Mouse (Mus musculus) kidney, adult 10 weeks (tissue): ENCODE measurements around the gene Serpina1a. TPM values are rescaled to one million over a fixed set of nuclear protein-coding genes. Genes with fewer than 3 reads are reported as not detected.

Source experiments
- polyA plus RNA-seq: library from polyadenylated mRNA; stranded (reverse); fragments of 350-450 nt; fragmentation: Illumina TruSeq; extraction: RNeasy Lipid Tissue Mini Kit (QIAGEN cat#74804); gene quantifications from one replicate; pipeline ENCODE4 v1.2.3, GENCODE M21; 2014; ENCODE audit warnings: low read depth, low replicate concordance

The Serpina1a gene
- polyA plus RNA-seq: 8.7 TPM

DNA sequence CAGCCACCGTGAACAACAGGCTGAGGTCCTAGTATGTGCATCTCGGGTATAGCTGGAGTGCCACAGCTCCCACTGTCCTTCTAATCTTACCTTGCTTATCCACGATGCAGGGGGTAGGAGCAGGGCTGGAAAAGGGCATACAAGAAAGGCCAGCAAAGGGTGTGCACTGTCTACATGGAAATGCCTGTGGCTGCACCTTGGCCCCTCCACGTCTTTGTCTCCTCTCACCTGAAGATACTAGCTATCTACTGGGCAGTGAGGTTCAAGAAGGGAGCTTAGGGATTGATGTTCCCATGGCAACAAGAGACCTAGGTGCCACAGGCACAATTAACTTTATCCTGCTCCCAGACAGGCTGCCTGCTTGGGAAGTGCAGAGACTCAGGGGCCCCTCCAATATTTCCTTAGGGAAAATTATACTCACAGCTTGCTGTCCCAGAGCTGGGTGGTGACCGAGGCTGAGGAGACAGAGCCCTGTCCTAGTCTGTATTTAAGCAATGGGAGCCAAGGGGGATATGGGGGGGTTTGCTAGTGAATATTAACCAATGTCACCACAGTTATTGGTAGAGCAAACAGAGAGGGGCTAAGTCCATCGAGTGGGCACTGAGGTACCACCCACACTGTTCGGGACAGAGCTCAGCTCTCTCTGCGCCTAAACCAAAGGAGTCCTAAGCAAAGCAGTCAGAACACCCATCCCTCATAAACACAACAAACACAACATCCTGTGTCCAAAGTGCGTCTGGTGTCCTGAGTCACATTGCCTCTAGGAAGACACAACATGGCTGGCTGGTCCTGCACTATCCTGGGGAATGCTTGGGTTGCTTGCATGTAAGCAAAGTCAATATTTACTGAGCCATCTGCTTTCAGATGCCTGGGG is at the start of gene Serpina1a:
Serpina1a (minus strand) TSS at position 462 of the 874 bp plus-strand sequence.

DNA sequence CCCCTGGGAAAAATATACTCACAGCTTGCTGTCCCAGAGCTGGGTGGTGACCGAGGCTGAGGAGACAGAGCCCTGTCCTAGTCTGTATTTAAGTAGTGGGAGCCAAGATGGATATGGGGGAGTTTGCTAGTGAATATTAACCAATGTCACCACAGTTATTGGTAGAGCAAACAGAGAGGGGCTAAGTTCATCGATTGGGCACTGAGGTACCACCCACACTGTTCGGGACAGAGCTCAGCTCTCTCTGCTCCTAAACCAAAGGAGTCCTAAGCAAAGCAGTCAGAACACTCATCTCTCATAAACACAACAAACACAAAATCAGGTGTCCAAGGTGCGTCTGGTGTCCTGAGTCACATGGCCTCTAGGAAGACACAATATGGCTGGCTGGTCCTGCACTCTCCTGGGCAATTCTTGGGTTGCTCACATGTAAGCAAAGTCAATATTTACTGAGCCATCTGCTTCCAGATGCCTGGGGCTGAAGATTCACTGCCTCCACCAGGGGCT is 41.5 kb upstream of the Serpina1a start, which contains the start of gene Serpina1c:
Serpina1c (minus strand) TSS at position 51 of the 504 bp plus-strand sequence.

DNA sequence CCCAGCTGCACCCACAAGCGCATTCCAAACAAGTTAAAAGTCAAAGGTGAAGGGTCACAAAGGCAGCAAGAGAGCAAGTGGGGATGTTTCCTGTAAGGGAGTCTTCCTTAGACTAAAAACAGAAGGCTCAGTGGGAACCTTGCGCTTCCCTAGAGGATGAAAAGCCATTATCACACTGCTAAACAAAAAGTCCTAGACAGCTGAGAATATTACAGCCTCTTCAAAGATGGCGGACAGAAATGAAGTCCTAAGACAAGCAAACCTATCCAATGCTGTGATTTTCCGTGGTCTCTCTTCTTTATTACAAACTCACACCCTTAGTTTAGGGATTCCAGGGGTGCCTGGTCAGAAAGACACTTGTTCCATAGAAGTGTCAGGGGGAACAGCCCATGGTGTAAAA is 33.1 kb downstream of the Serpina1a start, which contains the start of gene Serpina1b:
Serpina1b (minus strand) TSS at position 101 of the 400 bp plus-strand sequence.

Other genes with a start within 250 kb of the Serpina1a start
- 1.1 TPM for gene Serpina10, start 232.1 kb downstream of the Serpina1a start, polyA plus RNA-seq
- gene Serpina6, start 206.3 kb downstream of the Serpina1a start, polyA plus RNA-seq: 6.3 TPM
- not detected for gene Serpina16, start 187.4 kb downstream of the Serpina1a start, polyA plus RNA-seq
- 480 TPM for gene Serpina1f, start 168.0 kb downstream of the Serpina1a start, polyA plus RNA-seq
- gene Serpina1d, start 90.0 kb downstream of the Serpina1a start, polyA plus RNA-seq: 31.0 TPM
- gene Serpina1b, start 33.2 kb downstream of the Serpina1a start, polyA plus RNA-seq: 1.8 TPM
- 1.6 TPM for gene Serpina1c, start 41.3 kb upstream of the Serpina1a start, polyA plus RNA-seq
- not detected for gene Serpina1e, start 95.4 kb upstream of the Serpina1a start, polyA plus RNA-seq
- gene Serpina11, start 126.4 kb upstream of the Serpina1a start, polyA plus RNA-seq: not detected
- gene Serpina9, start 150.2 kb upstream of the Serpina1a start, polyA plus RNA-seq: not detected
- not detected for gene Serpina12, start 180.9 kb upstream of the Serpina1a start, polyA plus RNA-seq
- not detected for gene Serpina5, start 237.6 kb upstream of the Serpina1a start, polyA plus RNA-seq
- not detected for gene Serpina3a, start 249.2 kb upstream of the Serpina1a start, polyA plus RNA-seq